Mouse (Mus musculus): Measurements from ENCODE around the gene Snx13. TPM values are rescaled to one million over a fixed set of nuclear protein-coding genes. Genes with fewer than 3 reads are reported as not detected.

Snx13 gene
- total and polyA plus RNA-seq, 2 experiments from 2014 or later: 25.4 to 30.4 TPM

GRCm38 (mm10) chr12:35184261-35184660 lies 137.3 kb downstream of the Snx13 start:
- ATAC-seq (no peak), DNase-seq (no peak)
- H3K4me2 ChIP-seq (ENCODE audit: low read depth): no peak overlapping the region
- no peak overlapping the region for H3K9ac ChIP-seq
- no peak overlapping the region for H3K27ac ChIP-seq (ENCODE audit: low read depth, low read length)
- H3K4me1 ChIP-seq (ENCODE audit: insufficient read depth): no peaks in the 10 kb centered on the region
- WGBS: 75% methylated on average over 5 of the region's 5 CpGs
- H3K27me3 ChIP-seq (ENCODE audit: insufficient read depth, low read length): no peaks in the 10 kb centered on the region
- no peak overlapping the region for H3K4me3 ChIP-seq (ENCODE audit: low read depth, low read length)
- H3K36me3 ChIP-seq (ENCODE audit: insufficient read depth): no peaks in the 10 kb centered on the region
- no peaks in the 10 kb centered on the region for H3K9me3 ChIP-seq (ENCODE audit: low read length)
- peak; percentile 20; the same call in 1 of the 2 replicates for TF ChIP-seq CTCF (IDR thresholded peaks at IDR 0.05; ENCODE audit: low read depth)

GRCm38 (mm10) chr12:35191698-35192425 lies 144.9 kb downstream of the Snx13 start:
- no peak overlapping the region for H3K27ac ChIP-seq (ENCODE audit: low read depth, low read length)
- H3K9ac ChIP-seq: no peak overlapping the region
- ATAC-seq (peak; percentile 83), DNase-seq (peak; percentile 92)
- no peak overlapping the region for H3K4me3 ChIP-seq (ENCODE audit: low read depth, low read length)
- H3K4me2 ChIP-seq (ENCODE audit: low read depth): peak overlapping the region; percentile 43
- no peaks in the 10 kb centered on the region for H3K27me3 ChIP-seq (ENCODE audit: insufficient read depth, low read length)
- TF ChIP-seq CTCF (IDR thresholded peaks at IDR 0.05; ENCODE audit: low read depth): peak; percentile 82
- H3K36me3 ChIP-seq (ENCODE audit: insufficient read depth): no peaks in the 10 kb centered on the region
- H3K9me3 ChIP-seq (ENCODE audit: low read length): no peaks in the 10 kb centered on the region
- WGBS: 53% methylated on average over 17 of the region's 17 CpGs
- no peaks in the 10 kb centered on the region for H3K4me1 ChIP-seq (ENCODE audit: insufficient read depth)

- no peaks in the 10 kb centered on the region for H3K4me1 ChIP-seq (ENCODE audit: insufficient read depth)
- DNase-seq (no peak), ATAC-seq (peak; percentile 58)
- WGBS: 11% methylated on average over 2 of the region's 2 CpGs
- no peak overlapping the region for H3K4me3 ChIP-seq (ENCODE audit: low read depth, low read length)
- H3K4me2 ChIP-seq (ENCODE audit: low read depth): peak overlapping the region; percentile 43
- no peak overlapping the region for H3K27ac ChIP-seq (ENCODE audit: low read depth, low read length)
- no peak for TF ChIP-seq CTCF (IDR thresholded peaks at IDR 0.05; ENCODE audit: low read depth)
- no peaks in the 10 kb centered on the region for H3K27me3 ChIP-seq (ENCODE audit: insufficient read depth, low read length)
- no peak overlapping the region for H3K9ac ChIP-seq
- no peaks in the 10 kb centered on the region for H3K36me3 ChIP-seq (ENCODE audit: insufficient read depth)
- no peaks in the 10 kb centered on the region for H3K9me3 ChIP-seq (ENCODE audit: low read length)
These were observed 145.4 kb downstream of the Snx13 start for GRCm38 (mm10) chr12:35192426-35192769.

MicroRNA genes within 50 kb of the gene (microRNA counts, 519-probe panel; counts per million panel counts)
- not detected for microRNA mmu-miR-680

Small RNAs within 50 kb of the gene (microRNA-seq; reads per million reads assigned to microRNA genes)
- gene Mir680-3: 0 reads per million in 2 experiments

Other genes starting within 250 kb of the Snx13 start
- gene Hdac9, start 130.1 kb upstream of the Snx13 start, total RNA-seq (2014; rRNA removed): 21.6 and 23.3 TPM in 2 replicates
- 9.5 and 14.9 TPM in 2 replicates for gene Hdac9, start 130.1 kb upstream of the Snx13 start, polyA plus RNA-seq (2015; fragmentation: Nextera tagmentation; extraction: Ambion mirVana)
- gene Prps1l1, start 62.4 kb upstream of the Snx13 start, total RNA-seq (2014; rRNA removed): not detected in 2 replicates
- gene Prps1l1, start 62.4 kb upstream of the Snx13 start, polyA plus RNA-seq (2015; fragmentation: Nextera tagmentation; extraction: Ambion mirVana): not detected in 2 replicates

Data from forebrain, postnatal 0 days (tissue).